Mouse (Mus musculus): ENCODE results near the gene Gm27179. TPM values are rescaled to one million over a fixed set of nuclear protein-coding genes. Genes with fewer than 3 reads are reported as not detected.
"Not testable (repeated sequence)": the region's sequence is repeated elsewhere in the genome, so short reads cannot be mapped to it uniquely, and the experiment has no call there.

Gm27179 gene
- polyA plus RNA-seq, 1 experiment from 2014 or later, result not detected

GRCm38 (mm10) chr14:69494522-69494921 is 17.8 kb downstream of the Gm27179 start:
- H3K9ac ChIP-seq (ENCODE audit: low read length); H3K27me3 ChIP-seq (replicated peaks; ENCODE audit: control insufficient read depth, insufficient read depth, low read length); H3K27ac ChIP-seq (ENCODE audit: low read depth); ATAC-seq (replicated peaks; ENCODE audit: low FRiP score, low TSS enrichment, low read depth); H3K4me2 ChIP-seq (ENCODE audit: low read length); H3K4me3 ChIP-seq (ENCODE audit: low read depth, low read length); H3K4me1 ChIP-seq (replicated peaks; ENCODE audit: control insufficient read depth, insufficient read depth, low read length); DNase-seq (ENCODE audit: low spot score); H3K9me3 ChIP-seq (ENCODE audit: control insufficient read depth, low read length); H3K36me3 ChIP-seq (ENCODE audit: control insufficient read depth, insufficient read depth, low read length): not testable (repeated sequence)
- no CpG with 5 or more reads among the region's 3 CpGs for WGBS

GRCm38 (mm10) chr14:69488001-69488400 is 24.3 kb downstream of the Gm27179 start:
- WGBS, result no CpG with 5 or more reads among the region's 10 CpGs

GRCm38 (mm10) chr14:69485466-69486135 is 26.7 kb downstream of the Gm27179 start:
- not testable (repeated sequence) for ATAC-seq (replicated peaks; ENCODE audit: low FRiP score, low TSS enrichment, low read depth); DNase-seq (ENCODE audit: low spot score); H3K27ac ChIP-seq (ENCODE audit: low read depth); H3K4me2 ChIP-seq (ENCODE audit: low read length); H3K4me3 ChIP-seq (ENCODE audit: low read depth, low read length); H3K36me3 ChIP-seq (ENCODE audit: control insufficient read depth, insufficient read depth, low read length); H3K9ac ChIP-seq (ENCODE audit: low read length); H3K27me3 ChIP-seq (replicated peaks; ENCODE audit: control insufficient read depth, insufficient read depth, low read length); H3K9me3 ChIP-seq (ENCODE audit: control insufficient read depth, low read length); H3K4me1 ChIP-seq (replicated peaks; ENCODE audit: control insufficient read depth, insufficient read depth, low read length)
- no CpG with 5 or more reads among the region's 18 CpGs for WGBS

More at GRCm38 (mm10) chr14:69488001-69488400, 24.3 kb downstream of the Gm27179 start:
- not testable (repeated sequence) for H3K4me3 ChIP-seq (ENCODE audit: low read depth, low read length); H3K4me1 ChIP-seq (replicated peaks; ENCODE audit: control insufficient read depth, insufficient read depth, low read length); H3K9me3 ChIP-seq (ENCODE audit: control insufficient read depth, low read length); ATAC-seq (replicated peaks; ENCODE audit: low FRiP score, low TSS enrichment, low read depth); DNase-seq (ENCODE audit: low spot score); H3K4me2 ChIP-seq (ENCODE audit: low read length); H3K36me3 ChIP-seq (ENCODE audit: control insufficient read depth, insufficient read depth, low read length); H3K9ac ChIP-seq (ENCODE audit: low read length); H3K27me3 ChIP-seq (replicated peaks; ENCODE audit: control insufficient read depth, insufficient read depth, low read length); H3K27ac ChIP-seq (ENCODE audit: low read depth)

GRCm38 (mm10) chr14:69473941-69474646 is 38.3 kb downstream of the Gm27179 start:
- H3K9ac ChIP-seq (ENCODE audit: low read length); DNase-seq (ENCODE audit: low spot score); H3K27ac ChIP-seq (ENCODE audit: low read depth); H3K27me3 ChIP-seq (replicated peaks; ENCODE audit: control insufficient read depth, insufficient read depth, low read length); H3K4me3 ChIP-seq (ENCODE audit: low read depth, low read length); H3K9me3 ChIP-seq (ENCODE audit: control insufficient read depth, low read length); H3K4me2 ChIP-seq (ENCODE audit: low read length); H3K36me3 ChIP-seq (ENCODE audit: control insufficient read depth, insufficient read depth, low read length); H3K4me1 ChIP-seq (replicated peaks; ENCODE audit: control insufficient read depth, insufficient read depth, low read length): not testable (repeated sequence)
- WGBS, result no CpG with 5 or more reads among the region's 11 CpGs
- 0 out of 2 replicates have a peak, but pooled peaks have one; percentile 32 for ATAC-seq (replicated peaks; ENCODE audit: low FRiP score, low TSS enrichment, low read depth)

- H3K36me3 ChIP-seq (ENCODE audit: control insufficient read depth, insufficient read depth, low read length); H3K9me3 ChIP-seq (ENCODE audit: control insufficient read depth, low read length); DNase-seq (ENCODE audit: low spot score); H3K4me3 ChIP-seq (ENCODE audit: low read depth, low read length); H3K9ac ChIP-seq (ENCODE audit: low read length); H3K27ac ChIP-seq (ENCODE audit: low read depth); ATAC-seq (replicated peaks; ENCODE audit: low FRiP score, low TSS enrichment, low read depth); H3K4me1 ChIP-seq (replicated peaks; ENCODE audit: control insufficient read depth, insufficient read depth, low read length); H3K27me3 ChIP-seq (replicated peaks; ENCODE audit: control insufficient read depth, insufficient read depth, low read length); H3K4me2 ChIP-seq (ENCODE audit: low read length): not testable (repeated sequence)
- WGBS, result no CpG with 5 or more reads among the region's 2 CpGs
Observed at GRCm38 (mm10) chr14:69473322-69473721, 39.0 kb downstream of the Gm27179 start.

- not testable (repeated sequence) for H3K4me3 ChIP-seq (ENCODE audit: low read depth, low read length); H3K9ac ChIP-seq (ENCODE audit: low read length); H3K9me3 ChIP-seq (ENCODE audit: control insufficient read depth, low read length); H3K27me3 ChIP-seq (replicated peaks; ENCODE audit: control insufficient read depth, insufficient read depth, low read length); H3K4me1 ChIP-seq (replicated peaks; ENCODE audit: control insufficient read depth, insufficient read depth, low read length); H3K4me2 ChIP-seq (ENCODE audit: low read length); DNase-seq (ENCODE audit: low spot score); ATAC-seq (replicated peaks; ENCODE audit: low FRiP score, low TSS enrichment, low read depth); H3K27ac ChIP-seq (ENCODE audit: low read depth); H3K36me3 ChIP-seq (ENCODE audit: control insufficient read depth, insufficient read depth, low read length)
- no CpG with 5 or more reads among the region's 8 CpGs for WGBS
Observed at GRCm38 (mm10) chr14:69470122-69470708, 42.1 kb downstream of the Gm27179 start.

DNA sequence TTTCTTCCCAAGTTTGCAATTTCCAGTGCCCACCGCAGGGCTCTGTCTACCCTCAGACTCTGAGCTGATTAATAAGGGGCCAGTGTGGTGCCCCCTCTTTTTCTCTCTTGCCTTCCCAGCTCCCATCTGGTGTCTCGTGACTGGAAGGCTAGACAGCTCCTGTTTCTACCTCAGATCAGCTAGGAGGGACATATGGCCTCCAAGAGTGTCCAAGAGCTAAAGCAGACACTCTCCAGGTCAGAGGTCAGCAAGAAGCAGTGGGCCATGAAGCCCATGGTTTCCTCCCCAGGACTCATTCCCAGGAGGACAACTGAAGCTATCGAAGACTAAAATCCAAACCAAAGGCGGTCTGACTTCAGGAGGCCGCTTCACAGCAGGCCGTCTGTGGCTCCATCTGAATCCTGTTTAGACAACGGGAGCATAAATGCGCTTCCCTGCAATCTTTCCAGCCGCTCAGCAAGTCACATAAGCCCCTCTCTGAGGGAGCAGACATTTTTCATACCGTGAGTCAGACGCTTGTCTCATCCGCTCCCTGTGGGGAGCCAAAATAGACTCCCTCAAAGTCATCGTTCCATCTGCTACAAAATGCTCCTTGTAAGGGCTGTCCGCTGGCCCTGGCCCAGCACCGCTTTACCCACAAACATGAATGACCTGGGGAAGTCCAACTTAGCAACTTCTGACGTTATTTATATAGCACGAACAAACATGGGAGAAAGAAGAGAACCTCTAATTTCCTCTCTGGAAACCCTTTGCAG is 44.6 kb downstream of the Gm27179 start:
- H3K4me3 ChIP-seq (ENCODE audit: low read depth, low read length); H3K27ac ChIP-seq (ENCODE audit: low read depth); DNase-seq (ENCODE audit: low spot score); H3K36me3 ChIP-seq (ENCODE audit: control insufficient read depth, insufficient read depth, low read length); ATAC-seq (replicated peaks; ENCODE audit: low FRiP score, low TSS enrichment, low read depth); H3K4me1 ChIP-seq (replicated peaks; ENCODE audit: control insufficient read depth, insufficient read depth, low read length); H3K9ac ChIP-seq (ENCODE audit: low read length); H3K27me3 ChIP-seq (replicated peaks; ENCODE audit: control insufficient read depth, insufficient read depth, low read length); H3K9me3 ChIP-seq (ENCODE audit: control insufficient read depth, low read length); H3K4me2 ChIP-seq (ENCODE audit: low read length): not testable (repeated sequence)
- WGBS, result no CpG with 5 or more reads among the region's 17 CpGs

GRCm38 (mm10) chr14:69464465-69464864 is 47.9 kb downstream of the Gm27179 start:
- H3K4me2 ChIP-seq (ENCODE audit: low read length), result not testable (repeated sequence)
- WGBS, result no CpG with 5 or more reads among the region's 4 CpGs

More at GRCm38 (mm10) chr14:69464465-69464864, 47.9 kb downstream of the Gm27179 start:
- not testable (repeated sequence) for H3K9me3 ChIP-seq (ENCODE audit: control insufficient read depth, low read length); H3K27me3 ChIP-seq (replicated peaks; ENCODE audit: control insufficient read depth, insufficient read depth, low read length); H3K27ac ChIP-seq (ENCODE audit: low read depth); DNase-seq (ENCODE audit: low spot score); H3K4me1 ChIP-seq (replicated peaks; ENCODE audit: control insufficient read depth, insufficient read depth, low read length); H3K36me3 ChIP-seq (ENCODE audit: control insufficient read depth, insufficient read depth, low read length); H3K4me3 ChIP-seq (ENCODE audit: low read depth, low read length); H3K9ac ChIP-seq (ENCODE audit: low read length); ATAC-seq (replicated peaks; ENCODE audit: low FRiP score, low TSS enrichment, low read depth)
